Mouse (Mus musculus) layer of hippocampus, adult 9-10 months (tissue): ENCODE results near the gene Edaradd.

Source experiments
- DNase-seq: peaks from one replicate; pipeline ENCODE4 v3.0.0; 2022; ENCODE audit warnings: low spot score

Gene Edaradd

DNA sequence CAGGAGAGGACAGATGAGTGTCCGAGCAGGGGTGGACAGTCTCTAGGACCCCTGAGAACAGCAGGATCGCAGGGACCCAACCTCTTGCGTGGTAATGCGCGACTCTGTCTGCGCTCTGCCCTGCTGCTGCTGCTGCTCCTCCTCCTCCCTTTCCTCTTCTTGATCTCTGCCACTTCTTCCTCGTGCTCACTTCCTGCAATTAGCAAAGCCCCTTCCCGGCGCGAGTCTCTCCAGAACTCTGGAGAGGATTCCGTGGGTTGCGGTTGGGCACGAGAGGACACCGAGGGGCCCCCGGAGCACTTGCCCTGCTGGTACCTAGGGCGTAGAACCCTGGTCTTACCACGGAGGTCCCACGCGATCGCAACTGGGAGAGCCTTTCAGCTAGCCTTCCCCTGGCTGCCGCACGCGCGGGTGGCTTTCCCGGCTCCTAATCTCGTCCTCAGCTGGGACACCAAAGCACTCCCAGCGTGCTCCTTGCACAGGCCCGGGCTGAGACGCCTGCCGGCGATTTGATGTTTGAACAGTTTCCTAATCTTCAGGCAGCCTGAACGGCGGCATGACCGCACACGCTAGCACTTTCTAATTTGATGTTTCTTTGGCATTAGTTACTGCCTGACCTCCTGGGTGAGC, at the start of gene Edaradd:
Gene Edaradd, minus strand, starts transcription at position 484 of the 630 bp plus-strand sequence.
- no peak for DNase-seq

DNA sequence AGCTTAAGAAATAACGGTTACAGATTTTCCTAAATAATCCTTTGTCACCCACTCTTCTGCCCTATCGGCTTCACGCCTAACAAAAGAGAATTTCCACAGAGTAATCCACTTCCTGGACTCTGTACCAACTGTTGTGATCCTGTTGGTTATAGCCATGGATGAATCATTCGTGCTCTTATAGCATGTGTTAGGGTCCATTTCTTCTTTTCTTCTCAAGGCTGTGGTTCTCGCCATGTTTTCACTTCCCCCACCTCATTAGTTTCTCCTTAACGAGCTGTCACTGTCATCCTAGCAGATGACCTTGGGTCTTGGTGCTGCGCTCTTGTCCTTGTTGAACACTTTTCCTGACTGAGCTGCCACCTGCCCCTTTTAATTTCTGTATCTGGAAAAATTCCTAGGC, 49.5 kb upstream of the Edaradd start:
- no peak for DNase-seq

DNA sequence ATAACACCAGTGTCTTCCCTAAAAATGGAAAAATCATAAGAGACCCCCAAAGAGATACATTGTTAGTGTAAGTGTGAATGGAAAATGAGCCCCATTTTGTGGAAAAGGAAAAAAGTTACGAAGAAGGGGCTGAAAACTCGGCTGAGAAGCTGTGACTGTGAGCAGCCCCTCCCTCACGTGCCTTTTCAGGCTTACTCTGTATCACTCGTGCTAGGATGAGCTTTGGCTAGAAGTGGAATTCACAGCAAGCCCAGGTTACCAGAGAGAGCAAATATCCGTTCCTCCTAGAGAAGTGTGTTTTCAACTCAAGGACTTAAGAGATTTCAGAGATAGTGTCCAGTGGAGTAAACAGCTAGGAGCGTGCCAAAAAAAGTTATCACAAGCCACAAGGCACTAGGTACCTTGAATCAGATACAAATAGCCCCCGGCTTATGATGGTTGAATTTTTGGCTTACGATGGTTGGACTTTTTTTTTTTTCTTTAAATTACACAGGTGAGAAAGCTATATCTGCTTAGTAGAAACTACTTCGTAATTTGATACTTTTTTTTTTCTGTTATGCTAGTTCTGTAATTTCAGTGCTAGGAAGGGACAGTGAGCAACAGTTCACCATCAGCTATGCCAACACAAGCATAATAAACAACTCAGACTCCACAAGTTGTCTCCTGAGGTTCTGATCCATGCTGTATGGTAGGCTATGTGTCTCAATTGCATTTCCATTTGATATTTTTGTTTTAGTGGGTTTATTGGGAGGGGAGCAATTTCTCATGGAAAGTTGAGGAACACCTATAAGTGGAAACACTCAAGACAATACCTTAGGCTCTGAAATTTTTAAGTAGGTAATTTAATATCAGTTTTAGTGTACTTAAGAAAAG, 48.6 kb upstream of the Edaradd start:
- no peak for DNase-seq

DNA sequence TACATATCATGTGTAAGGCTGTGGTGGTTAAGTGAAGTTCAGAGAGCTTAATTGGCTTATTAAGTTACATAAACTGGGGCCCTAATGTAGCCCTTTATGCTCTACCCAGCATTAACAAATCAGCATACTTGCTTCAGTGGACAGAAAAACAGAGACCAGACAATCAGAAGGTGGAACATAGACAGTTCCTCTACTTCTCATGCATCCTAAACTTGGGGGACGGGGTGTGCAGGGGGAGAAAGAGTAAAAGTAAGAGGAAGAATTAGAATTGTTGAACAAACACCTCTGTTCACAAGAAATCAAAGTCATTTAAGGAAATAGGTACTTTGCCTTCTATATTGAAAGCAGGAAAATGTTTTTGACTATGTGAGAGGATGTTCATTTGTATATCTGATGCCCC, 47.7 kb upstream of the Edaradd start:
- no peak for DNase-seq

DNA sequence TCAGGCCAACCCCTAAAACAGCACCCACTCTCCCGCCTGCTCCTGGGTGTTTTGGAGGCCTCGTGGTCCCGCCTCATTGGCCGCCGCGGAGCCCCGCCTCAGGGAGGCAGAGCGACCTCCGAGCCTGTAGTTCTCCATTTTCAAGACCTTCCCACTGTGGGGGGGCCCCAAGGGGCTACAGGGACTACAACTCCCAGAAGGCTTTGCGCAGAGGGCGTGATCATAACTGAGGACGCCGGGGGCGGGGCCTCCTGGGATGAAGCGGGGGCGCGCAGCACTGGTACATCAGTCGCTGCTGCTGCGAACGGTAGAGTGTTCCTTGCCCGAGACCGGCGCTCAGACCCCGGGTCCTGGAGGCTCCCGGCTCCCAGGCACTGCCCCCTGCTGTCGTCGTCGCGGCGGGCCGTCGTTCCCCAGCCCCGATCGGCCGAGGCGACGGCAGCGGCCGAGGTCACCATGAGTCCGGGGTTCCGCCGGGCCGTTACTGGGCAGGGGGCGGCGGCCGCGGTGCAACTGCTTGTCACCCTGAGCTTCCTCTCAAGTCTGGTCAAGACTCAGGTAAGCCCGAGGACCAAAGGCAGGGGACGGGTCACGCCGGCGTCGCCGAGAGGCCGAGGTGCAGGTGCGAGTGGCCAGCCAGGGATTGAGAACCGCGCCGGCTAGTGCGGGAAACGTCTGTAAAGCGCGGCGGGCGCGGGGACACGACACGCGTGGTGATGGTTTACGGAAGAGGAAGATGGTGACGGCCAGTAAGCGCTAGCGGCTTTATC, 45.6 kb upstream of the Edaradd start, which contains the start of gene Ero1lb:
Gene Ero1lb, plus strand, starts transcription at position 254 of the 770 bp plus-strand sequence.
- DNase-seq = peak; percentile 100

DNA sequence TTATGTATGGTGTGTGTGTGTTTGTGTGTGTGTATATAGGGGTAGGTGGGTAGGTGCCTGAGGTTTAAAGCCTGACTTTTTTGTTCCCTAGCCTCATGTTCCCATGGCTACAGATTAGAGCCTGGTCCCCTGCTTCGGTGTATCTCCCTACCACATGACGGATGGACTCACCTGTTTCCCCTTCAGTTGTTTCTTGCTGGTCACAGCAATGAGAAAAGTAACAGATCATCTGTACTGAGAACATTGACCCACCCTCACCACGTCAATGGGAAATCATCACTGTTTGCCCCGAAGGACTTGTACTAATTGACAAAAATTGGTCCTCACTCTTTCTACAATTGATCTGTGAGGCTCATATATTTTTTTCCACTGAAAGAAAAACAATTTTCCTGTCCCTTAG, 42.0 kb upstream of the Edaradd start:
- no peak for DNase-seq

DNA sequence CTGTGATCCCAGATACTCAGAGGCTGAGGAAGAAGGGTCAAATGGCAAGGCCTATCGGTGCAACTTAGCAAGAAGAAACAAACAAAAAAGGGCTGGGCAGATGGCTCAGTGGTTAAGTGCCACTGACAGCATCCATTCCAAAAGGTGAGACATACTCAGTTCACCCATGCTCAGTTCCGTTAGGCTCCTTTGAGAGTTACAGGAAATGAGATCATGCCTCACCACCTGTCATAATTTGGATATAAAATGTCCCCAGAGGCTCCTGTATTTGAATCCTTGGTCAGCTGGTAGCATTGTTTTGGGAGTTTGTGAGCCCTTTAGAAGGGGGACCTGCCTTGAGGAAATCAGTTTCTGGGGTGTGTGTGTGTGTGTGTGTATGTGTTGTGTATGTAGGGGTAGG, 41.5 kb upstream of the Edaradd start:
- DNase-seq = no peak

DNA sequence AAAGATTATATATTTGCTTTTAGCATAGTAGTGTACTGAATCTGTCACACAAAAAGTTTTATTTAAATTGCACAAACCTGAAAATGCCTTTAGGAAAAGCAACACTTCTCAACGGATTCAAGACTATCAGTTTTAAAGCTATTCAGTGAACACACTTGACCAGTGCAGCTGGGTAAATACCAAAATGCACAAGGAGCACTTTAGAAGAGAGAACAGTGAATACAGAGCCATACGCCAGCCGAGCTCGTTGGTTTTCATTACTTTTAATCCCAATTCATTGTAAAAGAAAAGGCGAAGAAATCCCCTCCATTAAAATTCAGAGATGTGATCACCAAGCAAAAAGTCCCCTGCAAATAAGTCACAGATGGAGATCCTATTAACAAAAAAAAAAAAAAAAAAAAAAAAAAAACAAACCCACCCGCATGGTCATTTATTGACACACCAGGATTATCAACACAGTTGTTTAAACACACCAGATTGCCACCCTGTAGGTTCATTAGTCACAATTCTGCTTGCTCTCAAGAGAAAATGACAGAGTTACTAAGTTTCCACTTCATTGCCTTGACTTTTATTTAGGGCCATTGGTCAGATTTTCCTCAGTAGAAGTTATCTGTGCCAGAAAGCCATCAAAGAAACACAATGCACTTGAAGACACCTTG, 39.4 kb upstream of the Edaradd start:
- no peak for DNase-seq

DNA sequence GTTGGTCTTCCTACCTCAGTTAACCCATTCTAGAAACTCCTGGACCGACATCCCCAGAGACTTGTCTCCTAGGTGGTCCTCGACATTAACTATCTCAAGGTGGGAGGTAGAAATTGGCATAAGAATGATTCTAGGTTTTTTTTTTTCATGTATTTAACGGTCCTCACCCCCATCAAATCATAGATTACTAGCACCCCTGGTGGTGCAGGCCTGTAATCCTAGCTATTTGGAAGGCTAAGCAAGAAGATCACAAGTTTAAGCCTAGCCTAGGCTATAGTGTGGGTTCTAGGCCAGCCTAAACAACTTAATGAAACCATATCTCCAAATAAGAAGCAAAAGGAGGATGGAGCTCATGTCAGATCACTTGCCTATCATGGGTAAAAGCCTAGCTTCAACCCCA, 38.8 kb upstream of the Edaradd start:
- DNase-seq = no peak

DNA sequence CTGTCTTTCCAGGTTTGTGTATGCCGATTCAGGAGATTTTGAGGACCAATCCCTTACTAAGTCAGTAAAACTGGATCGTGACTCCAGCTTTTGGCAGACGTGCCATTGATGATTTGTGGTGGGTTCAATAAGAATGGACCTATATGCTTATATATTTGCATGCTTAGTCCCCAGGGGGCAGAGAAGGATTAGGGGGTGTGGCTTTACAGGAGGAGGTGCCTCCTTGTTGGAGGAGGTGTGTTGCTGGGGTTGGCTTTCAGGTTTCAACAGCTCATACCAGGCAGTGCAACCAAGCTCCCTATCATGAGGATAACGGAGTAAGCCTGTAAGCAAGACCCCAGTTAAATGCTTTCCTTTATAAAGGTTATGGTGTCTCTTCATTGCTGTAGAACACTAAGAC, 34.0 kb upstream of the Edaradd start:
- DNase-seq = no peak

DNA sequence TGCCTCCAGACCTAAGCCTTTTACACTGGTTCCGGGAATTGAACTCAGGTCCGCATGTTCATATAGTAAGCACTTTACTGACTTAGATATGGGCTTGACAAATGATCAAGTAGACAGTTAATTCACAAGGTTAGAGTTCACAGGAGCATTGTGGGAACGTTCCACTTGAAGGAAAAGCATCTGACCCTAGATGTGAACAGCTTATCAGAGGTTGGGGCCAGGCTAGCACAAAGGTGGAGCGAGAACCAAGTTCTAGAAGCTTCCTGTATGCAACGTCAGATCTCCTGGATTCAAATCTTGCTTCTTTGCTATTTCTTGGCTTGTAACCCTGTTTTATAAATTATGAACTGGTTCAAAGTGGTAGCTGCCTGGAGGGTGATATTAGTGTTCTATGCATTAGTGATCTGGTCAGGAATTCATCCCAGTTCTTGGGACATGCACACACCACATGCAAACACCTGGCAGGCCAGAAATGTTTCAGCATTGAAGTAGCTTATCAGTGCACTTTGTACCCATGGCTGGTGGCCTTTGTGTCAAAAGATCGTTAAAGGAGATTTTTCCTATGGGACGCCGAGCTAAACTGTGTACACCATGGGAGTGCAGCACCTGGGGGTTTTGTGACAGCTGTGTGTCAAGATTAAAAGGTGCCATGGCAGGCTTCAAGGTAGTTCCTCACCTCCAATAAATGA, 23.8 kb upstream of the Edaradd start:
- no peak for DNase-seq

DNA sequence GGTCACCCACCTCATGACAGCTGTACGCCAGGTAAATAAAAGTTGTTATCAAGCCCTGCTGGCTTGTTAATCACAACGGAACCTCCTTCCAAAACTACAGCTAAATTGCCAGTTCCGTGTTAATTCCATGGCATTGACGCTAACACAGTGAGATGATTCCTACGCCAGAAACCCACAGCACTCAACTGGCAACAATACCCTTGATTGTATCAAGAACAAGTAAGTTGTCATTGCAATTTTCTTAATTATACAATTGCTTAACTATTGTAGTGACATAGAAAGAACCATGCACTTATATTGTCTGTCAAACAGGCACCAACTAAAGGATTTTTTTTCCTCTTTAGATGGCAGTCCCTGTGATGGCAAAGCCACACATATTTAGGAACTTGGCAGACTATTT, 23.0 kb upstream of the Edaradd start:
- DNase-seq = no peak

DNA sequence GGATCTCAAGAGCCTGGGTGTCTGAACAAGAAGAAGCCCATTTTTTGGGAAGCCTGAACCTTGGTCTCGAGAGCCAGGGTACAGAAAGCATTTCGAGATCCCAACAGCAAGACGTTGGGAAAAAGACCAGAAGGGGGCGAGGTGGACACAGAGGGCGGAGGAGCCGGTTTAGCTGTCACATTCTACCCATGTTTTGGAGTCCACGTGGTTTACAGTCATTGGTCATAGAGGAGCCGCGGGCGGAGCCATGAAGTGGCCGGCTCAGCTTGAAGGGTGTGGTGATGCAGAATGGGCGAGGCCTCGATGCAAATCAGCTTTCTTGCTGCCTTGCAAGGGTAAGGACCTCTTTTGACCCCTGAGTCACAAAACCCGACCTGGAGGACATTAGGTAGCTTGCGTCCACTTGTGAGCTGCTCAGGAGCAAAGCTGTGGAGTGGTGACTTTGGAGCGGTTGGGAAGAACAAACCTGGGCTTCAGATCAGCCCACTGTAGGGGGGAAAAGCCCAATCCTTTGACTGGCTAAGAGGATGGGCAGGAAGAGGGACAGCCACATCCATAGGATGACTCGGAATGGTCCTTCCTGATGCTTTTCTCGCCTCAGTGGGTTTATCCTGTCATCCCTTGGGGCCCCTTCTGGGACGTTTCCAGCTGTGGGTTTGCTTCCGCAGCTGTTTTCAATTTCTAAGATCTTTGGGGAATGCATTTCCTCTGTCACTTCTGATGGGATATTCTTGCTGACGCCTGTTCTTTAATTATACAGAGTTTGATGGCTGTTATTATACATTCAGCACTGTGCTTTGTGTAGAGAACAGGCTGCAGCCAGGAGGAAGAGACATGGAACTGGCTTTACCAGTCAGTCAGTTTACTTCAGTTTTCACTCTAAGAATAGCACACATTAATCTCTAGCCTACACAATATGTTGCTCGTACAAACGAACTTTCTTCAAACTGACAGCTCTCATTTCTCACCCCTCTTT, 22.1 kb upstream of the Edaradd start:
- DNase-seq = no peak

DNA sequence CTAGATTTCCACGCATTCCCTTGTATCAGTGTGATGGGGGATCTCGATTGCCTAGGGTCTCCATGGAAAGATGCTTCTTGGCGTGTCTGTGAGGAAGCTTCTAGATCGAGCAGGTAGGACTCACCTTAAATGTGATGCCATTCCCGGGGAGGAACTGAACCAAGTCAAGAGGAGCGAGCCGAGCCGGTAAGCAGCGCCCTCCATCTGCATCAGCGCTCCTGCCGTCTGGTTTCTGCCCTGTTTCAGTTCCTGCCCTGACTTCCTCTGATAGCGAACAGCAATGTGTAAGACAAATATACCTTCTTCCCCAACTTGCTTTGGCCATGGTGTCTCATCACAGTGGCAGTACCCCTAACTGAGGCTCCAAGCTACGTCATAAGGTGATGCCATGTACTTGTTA, 19.9 kb upstream of the Edaradd start:
- no peak for DNase-seq

DNA sequence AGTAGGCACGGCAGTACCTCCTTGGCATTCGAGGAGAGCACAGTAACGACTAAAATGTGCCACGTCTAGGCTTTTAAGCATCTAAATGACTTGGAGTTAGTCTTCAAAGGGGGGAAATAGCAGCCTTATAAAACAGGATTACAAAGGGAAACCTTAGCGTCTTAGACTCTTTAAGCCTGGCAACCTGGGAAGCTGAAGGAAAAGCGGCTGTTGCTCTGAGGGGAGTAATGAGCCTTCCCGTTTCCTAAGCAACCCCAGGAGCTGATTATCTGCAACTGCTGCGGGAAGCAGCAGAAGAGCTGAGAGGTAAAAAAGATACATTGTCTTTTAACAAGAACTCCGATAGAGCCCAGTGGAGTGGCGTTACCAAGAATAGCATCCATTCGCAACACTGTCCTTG, 19.5 kb upstream of the Edaradd start:
- no peak for DNase-seq

DNA sequence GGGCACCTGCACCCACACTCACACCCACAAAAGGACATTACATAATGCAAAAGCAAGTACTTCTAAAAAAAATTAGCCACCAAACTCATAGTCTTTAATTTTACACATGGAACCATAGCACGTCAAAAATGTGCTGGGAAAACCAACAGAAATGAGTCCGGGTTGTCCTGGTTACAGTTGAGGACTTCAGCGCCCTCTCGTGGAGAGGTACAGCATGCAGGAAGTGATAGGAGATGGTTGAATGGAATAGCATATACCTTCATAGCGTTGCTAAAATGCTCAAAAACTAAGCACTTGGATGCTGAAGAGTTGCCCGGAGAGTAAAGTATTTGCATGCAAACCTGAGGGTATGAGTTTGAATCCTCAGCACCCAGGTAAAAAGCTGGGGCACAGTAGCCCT, 17.7 kb upstream of the Edaradd start:
- DNase-seq = peak; percentile 15

DNA sequence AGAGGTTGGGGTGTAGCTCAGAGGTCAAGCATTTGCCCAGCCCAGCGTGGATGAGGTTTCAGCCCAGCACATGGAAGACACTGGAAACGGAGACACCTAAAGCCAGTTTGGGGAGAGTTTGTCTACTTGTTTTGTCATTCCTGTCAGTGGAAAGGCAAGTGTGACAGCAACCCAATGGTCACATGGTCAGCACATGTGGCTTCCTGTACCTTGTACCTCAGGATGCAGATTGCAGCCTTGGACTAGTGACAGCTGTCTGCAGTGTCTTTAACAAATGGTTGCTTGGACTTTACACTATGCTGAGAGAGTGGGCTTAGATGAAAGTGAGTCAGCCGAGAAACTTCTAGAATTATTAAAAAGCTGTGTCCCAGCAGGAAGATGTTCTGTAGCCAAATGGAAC, 14.4 kb upstream of the Edaradd start:
- no peak for DNase-seq

DNA sequence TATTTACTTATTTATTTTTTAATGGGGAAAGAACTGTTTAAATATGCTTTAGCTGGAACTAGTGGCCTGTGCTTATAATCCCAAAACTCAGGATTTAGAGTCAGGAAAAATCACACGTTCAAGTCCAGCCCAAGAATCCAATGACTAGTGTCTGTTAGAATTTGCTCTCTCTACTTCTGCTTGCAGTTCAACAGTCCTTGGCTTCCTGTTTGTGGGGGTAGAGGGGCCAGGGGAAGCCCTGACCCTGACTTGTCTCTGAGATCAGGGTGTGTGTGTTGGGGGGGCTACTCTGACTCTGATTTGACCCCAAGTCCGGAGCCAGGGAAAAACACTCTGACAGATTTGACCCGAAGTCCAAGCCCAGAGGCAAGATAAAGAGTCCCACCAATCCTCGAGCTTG, 5.4 kb upstream of the Edaradd start:
- no peak for DNase-seq

DNA sequence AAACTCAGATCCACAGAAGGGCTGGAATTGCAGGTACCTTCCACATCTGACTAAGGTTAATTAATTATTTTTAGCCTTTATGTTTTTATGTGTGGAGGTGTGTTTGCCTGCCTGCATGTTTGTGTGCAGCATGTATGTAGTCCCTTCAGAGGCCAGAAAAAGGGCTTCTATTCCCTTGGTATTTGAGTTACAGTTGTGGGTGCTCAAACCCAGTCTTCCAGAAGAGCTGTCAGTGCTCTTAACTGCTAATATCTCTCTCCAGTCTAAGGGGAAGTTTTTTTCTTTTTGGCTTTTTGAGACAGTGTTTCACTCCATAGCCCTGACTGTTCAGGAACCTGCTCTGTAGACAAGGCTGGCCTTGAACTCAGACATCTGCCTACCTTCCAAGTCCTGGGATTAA, 2.1 kb upstream of the Edaradd start:
- no peak for DNase-seq

DNA sequence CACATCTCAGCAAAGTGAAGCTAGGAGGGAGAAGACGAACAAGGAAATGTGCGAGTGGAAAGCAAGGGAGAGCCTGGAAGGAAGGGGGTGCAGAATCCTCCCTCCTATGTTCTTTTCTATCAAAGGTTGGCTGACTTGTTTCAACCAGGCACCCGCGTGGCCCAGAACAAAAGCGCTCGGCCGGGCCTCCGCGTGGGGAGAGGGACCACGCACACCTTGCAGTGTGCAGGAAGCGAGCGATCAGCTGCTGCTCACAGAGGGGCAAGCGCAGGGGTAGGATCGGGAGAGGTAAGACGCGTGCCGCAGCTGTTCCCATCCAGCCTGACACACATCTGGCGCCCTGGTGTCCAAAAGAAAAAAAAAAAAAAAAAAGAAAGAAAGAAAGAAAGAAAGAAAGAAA, 867 bp downstream of the Edaradd start:
- no peak for DNase-seq
